Mouse (Mus musculus): ENCODE measurements around the gene Clptm1.
"Not testable (repeated sequence)": the region's sequence is repeated elsewhere in the genome, so short reads cannot be mapped to it uniquely, and the experiment has no call there.

The Clptm1 gene

GRCm38 (mm10) chr7:19610969-19611368, 53.9 kb downstream of the Clptm1 start:
- DNase-seq (ENCODE audit: extremely low read depth, low read depth, low spot score) = no peak

- DNase-seq (ENCODE audit: extremely low read depth, low read depth, low spot score) = no peak
These were observed 55.0 kb downstream of the Clptm1 start for GRCm38 (mm10) chr7:19609641-19610332.

GRCm38 (mm10) chr7:19607291-19607690, 57.5 kb downstream of the Clptm1 start:
- DNase-seq (ENCODE audit: extremely low read depth, low read depth, low spot score) = no peak

- not testable (repeated sequence) for DNase-seq (ENCODE audit: extremely low read depth, low read depth, low spot score)
These were observed 60.1 kb downstream of the Clptm1 start for GRCm38 (mm10) chr7:19604606-19605214.

GRCm38 (mm10) chr7:19603849-19604605, 60.8 kb downstream of the Clptm1 start, which contains the start of gene Clasrp:
TSS of gene Clasrp (minus strand) at chr7:19604486.
- DNase-seq (ENCODE audit: extremely low read depth, low read depth, low spot score) = no peak

GRCm38 (mm10) chr7:19603055-19603454, 61.8 kb downstream of the Clptm1 start:
- no peak for DNase-seq (ENCODE audit: extremely low read depth, low read depth, low spot score)

- DNase-seq (ENCODE audit: extremely low read depth, low read depth, low spot score) = no peak
These were observed 64.3 kb downstream of the Clptm1 start for GRCm38 (mm10) chr7:19600562-19600961.

- DNase-seq (ENCODE audit: extremely low read depth, low read depth, low spot score) = no peak
These were observed 71.6 kb downstream of the Clptm1 start for GRCm38 (mm10) chr7:19593061-19593730.

GRCm38 (mm10) chr7:19589917-19590316, 74.9 kb downstream of the Clptm1 start:
- no peak for DNase-seq (ENCODE audit: extremely low read depth, low read depth, low spot score)

GRCm38 (mm10) chr7:19589207-19589606, 75.6 kb downstream of the Clptm1 start:
- DNase-seq (ENCODE audit: extremely low read depth, low read depth, low spot score) = no peak

- no peak for DNase-seq (ENCODE audit: extremely low read depth, low read depth, low spot score)
These were observed 78.6 kb downstream of the Clptm1 start for GRCm38 (mm10) chr7:19586269-19586668.
